Mouse (Mus musculus) cerebellum, adult 2 months (tissue): ENCODE measurements at regions not wholly inside any gene's neighbourhood (a gene's known extent, or its start where the extent isn't known, plus 50 kb on each side); places are given as distances from the start of the nearest gene placed in this dataset.

ENCODE experiments used
- DNase-seq, 2 experiments: peaks; one replicate each; pipeline ENCODE4 v3.0.0; 2021
- H3K27ac ChIP-seq: fragments of 200-500 bp; 2 replicates; pipeline ENCODE4 v1.5.1; 2012; ENCODE audit warnings: low read length, control low read depth, inconsistent platforms; ENCODE audit not compliant: insufficient read depth
- H3K27me3 ChIP-seq: fragments of 200-500 bp; 2 replicates; pipeline ENCODE4 v1.6.1; 2012; ENCODE audit warnings: inconsistent platforms, mild to moderate bottlenecking, low read length, moderate library complexity; ENCODE audit not compliant: control insufficient read depth, insufficient read depth
- H3K4me1 ChIP-seq: fragments of 200-500 bp; 2 replicates; pipeline ENCODE4 v1.6.1; 2011; ENCODE audit warnings: low read length; ENCODE audit not compliant: control insufficient read depth, insufficient read depth
- H3K4me3 ChIP-seq: fragments of 200-500 bp; replicated peaks from 2 replicates; pipeline ENCODE3; 2011; ENCODE audit warnings: mild to moderate bottlenecking, low read depth, low read length, control low read depth; ENCODE audit not compliant: insufficient read depth
- CTCF ChIP-seq: fragments of 200-500 bp; IDR thresholded peaks from 2 replicates; pipeline ENCODE4 v1.5.1; 2011; ENCODE audit warnings: low read depth, mild to moderate bottlenecking, control low read depth, low read length, moderate library complexity, borderline replicate concordance; ENCODE audit not compliant: insufficient read depth
- POLR2A ChIP-seq: fragments of 200-500 bp; IDR thresholded peaks from 2 replicates; pipeline ENCODE4 v1.6.1; 2011; ENCODE audit warnings: low read length, control low read depth, borderline replicate concordance; ENCODE audit not compliant: insufficient read depth
- WGBS: fragments of 180-500 bp; shearing (Covaris S2); methylation state at CpG from one replicate; pipeline ENCODE4 v1.1.7; 2018; 5-methylcytosine and 5-hydroxymethylcytosine counted together

DNA sequence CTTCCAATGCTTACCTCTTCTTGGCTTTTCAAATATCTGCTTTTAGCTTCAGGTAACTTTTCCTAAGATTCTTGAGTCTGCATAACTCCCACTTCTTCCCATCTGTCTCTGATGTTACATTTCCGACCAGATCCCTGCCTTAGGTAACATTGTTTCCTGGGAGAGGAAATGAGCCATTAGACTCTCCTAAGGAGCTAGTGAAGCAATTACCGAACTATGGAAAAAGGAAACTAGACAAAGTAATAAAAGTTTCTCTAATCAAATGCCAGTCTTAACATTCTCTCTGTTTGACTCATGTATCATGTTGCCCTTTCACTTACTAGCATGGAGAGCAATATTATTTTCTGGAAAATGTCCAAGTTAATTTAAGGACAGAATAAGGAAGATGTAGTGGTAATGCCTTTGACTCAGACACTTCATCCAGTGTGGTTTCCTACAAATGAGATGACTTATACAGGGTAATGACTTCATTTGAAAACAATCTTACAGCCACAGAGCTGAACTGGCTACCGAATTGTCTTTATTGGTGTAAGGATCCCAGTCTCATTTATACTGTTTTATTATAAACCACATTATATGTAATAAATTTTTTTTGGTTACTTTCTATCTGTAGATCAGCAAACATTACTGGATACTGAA lies 263.8 kb upstream of the Fam84a start:
- WGBS: 83% methylated on average over 3 of the region's 3 CpGs
- no peaks in the 10 kb centered on the region for H3K4me1 ChIP-seq
- no peaks in the 10 kb centered on the region for H3K27me3 ChIP-seq
- no peak for DNase-seq
- no peak overlapping the region for H3K27ac ChIP-seq
- TF ChIP-seq POLR2A (no peak), CTCF (no peak)
- H3K4me3 ChIP-seq: no peak overlapping the region

DNA sequence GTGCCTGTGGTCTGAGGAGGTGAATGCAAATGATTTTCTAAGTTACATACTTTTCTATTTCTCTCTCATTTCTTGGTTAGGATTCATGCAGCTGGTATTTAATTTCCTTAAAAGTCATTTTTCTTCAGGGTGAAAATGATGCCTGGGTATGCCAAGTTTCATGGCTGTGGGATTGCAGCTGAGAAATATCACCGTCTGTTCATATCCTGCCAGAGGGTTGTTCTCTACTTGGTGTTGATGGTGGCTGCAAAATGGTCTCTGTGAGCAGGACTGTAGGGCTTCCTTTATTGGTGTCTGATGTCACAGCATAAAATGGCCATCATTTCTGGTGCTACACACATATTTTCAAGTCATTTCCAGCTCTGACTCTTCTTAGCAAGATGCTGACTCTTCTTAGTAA lies 259.2 kb upstream of the Fam84a start:
- DNase-seq: peak in 1 of 2 experiments; percentile 0
- no peaks in the 10 kb centered on the region for H3K4me1 ChIP-seq
- WGBS: 70% methylated on average over 1 of the region's 1 CpGs
- H3K4me3 ChIP-seq: no peak overlapping the region
- TF ChIP-seq POLR2A (no peak), CTCF (no peak)
- H3K27me3 ChIP-seq: no peaks in the 10 kb centered on the region
- H3K27ac ChIP-seq: no peak overlapping the region

DNA sequence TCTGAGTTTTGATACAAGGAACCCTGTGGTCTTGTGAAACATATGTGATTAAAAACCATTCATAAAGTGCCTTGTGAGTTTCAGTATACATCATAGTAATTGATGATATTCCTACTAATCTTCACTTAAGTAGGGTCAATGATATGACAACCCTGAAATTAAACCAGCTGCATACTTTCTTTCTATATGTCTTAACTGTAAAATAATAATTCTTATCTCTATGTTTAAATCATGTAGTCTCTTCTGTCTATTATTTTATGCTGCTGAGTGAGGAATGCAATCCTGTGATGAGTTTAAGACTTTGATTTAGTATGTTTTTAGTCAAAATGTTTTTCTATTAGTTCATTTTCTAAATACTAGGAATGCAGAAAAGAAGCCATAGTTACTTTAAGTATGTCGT lies 253.9 kb upstream of the Fam84a start:
- Histone ChIP-seq H3K27ac (no peak overlapping the region), H3K4me1 (no peaks in the 10 kb centered on the region), H3K27me3 (no peaks in the 10 kb centered on the region), H3K4me3 (no peak overlapping the region)
- no peak for TF ChIP-seq POLR2A
- no peak for TF ChIP-seq CTCF
- 91% methylated on average over 1 of the region's 1 CpGs for WGBS
- DNase-seq: no peak

DNA sequence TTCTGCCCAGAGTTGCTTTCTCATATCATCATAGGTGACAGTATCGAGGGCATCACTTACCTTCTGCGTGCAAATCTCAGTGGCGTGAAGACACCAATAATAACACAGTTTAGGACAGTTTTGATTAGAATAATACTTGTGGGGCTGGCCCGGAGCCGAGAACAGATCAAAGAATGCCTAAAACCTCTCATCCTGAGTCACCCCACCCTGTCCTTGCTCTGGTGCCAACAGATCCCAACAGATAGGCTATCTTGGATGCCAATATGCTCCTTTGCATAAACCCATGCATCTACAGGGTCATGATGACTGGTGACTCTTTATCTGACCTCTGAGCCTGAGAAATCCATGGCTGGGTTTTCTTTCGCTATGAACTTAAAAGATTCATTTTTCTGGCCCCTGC lies 224.4 kb upstream of the Fam84a start:
- Histone ChIP-seq H3K27me3 (no peaks in the 10 kb centered on the region), H3K4me1 (no peaks in the 10 kb centered on the region), H3K27ac (no peak overlapping the region), H3K4me3 (no peak overlapping the region)
- TF ChIP-seq CTCF (no peak), POLR2A (no peak)
- no peak for DNase-seq
- 91% methylated on average over 6 of the region's 6 CpGs for WGBS

DNA sequence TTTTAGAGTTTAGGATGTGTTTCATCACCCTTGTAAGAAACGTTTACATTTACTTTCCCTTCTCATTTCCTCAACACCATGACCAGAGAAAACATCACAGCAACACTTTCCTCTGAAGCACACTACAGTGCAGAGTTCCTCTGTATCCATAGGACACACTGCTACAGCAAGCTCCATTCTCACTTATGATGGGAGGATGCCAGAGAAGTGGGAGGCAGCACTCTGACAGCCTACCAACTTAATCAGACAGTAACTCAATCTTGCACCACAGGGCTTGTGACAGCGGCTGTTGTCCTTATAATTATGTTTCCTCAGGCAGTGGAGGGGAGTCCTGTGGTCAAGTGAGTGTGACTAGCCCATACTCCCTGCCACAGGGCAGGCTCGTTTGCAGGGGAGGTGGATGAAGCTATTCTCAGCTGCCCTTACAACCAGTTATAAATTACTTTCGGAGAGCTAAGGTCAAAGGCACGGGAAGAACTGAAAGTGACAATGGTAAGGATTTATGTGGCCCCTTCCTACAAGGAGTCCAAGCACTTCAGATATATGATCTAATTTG lies 186.5 kb upstream of the Fam84a start:
- 50% methylated on average over 5 of the region's 5 CpGs for WGBS
- DNase-seq: no peak
- no peak overlapping the region for H3K27ac ChIP-seq
- TF ChIP-seq POLR2A (no peak), CTCF (no peak)
- no peak overlapping the region for H3K4me3 ChIP-seq
- H3K4me1 ChIP-seq: no peaks in the 10 kb centered on the region
- no peaks in the 10 kb centered on the region for H3K27me3 ChIP-seq

DNA sequence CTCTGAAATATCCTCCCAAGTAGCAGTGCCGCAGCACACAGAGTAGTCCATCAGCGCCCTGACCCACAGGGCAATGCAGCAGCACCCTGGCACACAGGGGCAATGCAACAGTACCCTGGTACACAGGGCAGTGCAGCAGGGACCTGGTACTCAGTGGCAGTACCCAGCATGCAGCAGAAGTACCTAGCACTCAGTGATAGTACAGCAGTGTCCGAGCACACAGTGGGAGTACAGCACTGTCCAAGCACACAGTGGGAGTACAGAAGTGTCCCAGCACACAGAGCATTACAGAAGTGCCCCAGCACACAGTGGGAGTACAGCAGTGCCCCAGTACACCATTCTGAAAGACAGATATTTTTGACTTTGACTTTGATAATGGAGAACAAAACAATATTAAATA lies 186.0 kb upstream of the Fam84a start:
- TF ChIP-seq CTCF (no peak), POLR2A (no peak)
- Histone ChIP-seq H3K4me3 (no peak overlapping the region), H3K27me3 (no peaks in the 10 kb centered on the region), H3K27ac (no peak overlapping the region), H3K4me1 (no peaks in the 10 kb centered on the region)
- DNase-seq: no peak
- WGBS: 59% methylated on average over 3 of the region's 3 CpGs

DNA sequence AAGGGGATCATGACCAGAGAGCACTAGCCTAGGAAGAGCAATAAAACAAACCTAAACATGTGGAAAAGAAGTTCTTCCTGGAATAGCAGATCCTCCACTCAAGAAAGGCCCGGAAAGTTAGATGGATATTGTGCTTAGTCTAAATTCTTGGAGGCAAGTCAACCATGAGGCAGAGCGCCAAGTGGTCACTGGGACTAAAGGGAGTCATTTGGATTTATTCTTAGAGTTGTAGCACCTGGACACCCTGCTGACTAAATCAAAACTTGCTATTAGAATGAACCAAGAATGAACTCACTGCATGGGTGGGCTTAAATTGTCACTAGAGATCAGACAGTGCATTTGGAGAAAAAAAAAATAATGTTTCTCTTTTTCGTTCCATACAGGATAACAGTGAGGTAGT lies 166.8 kb upstream of the Fam84a start:
- H3K27ac ChIP-seq: no peak overlapping the region
- no peaks in the 10 kb centered on the region; the same call in 1 of the 2 replicates for H3K4me1 ChIP-seq
- DNase-seq: no peak
- 75% methylated on average over 3 of the region's 3 CpGs for WGBS
- TF ChIP-seq CTCF: no peak
- no peak for TF ChIP-seq POLR2A
- H3K4me3 ChIP-seq: no peak overlapping the region
- H3K27me3 ChIP-seq: no peaks in the 10 kb centered on the region; the same call in 1 of the 2 replicates

DNA sequence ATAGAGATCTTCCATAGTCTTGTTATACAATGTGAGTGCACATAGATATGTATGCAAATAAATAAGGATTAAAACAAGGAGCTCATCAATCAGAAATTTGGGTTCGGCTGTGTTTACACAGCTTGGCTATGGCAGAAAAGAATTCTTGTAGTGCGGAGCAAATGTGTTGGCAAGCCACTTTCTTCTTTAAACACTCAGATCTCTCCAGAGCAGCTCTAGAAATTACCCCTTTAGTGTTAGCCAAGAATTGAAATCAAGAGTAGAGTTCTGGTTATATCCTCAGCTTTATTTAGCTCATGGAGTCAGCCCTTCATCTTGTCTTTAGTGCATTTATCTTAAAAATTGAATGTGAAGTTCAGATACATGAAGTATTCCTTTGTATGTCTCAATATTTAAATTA lies 164.5 kb upstream of the Fam84a start:
- 52% methylated on average over 2 of the region's 2 CpGs for WGBS
- no peak for DNase-seq

More for the DNA sequence above, 164.5 kb upstream of the Fam84a start:
- no peaks in the 10 kb centered on the region; the same call in 1 of the 2 replicates for H3K27me3 ChIP-seq
- no peak for TF ChIP-seq CTCF
- TF ChIP-seq POLR2A: no peak
- H3K27ac ChIP-seq: no peak overlapping the region
- no peaks in the 10 kb centered on the region; the same call in 1 of the 2 replicates for H3K4me1 ChIP-seq
- H3K4me3 ChIP-seq: no peak overlapping the region
